Mouse (Mus musculus) olfactory bulb, adult 2 months (tissue): ENCODE results near the gene 1700030K09Rik.

Source experiments
- CTCF ChIP-seq: fragments of 200-500 bp; IDR thresholded peaks from 2 replicates; pipeline ENCODE4 v1.5.1; 2012; ENCODE audit warnings: low read depth, mild to moderate bottlenecking, low read length, moderate library complexity; ENCODE audit not compliant: insufficient read depth
- POLR2A ChIP-seq: fragments of 200-500 bp; IDR thresholded peaks from 2 replicates; pipeline ENCODE4 v1.6.1; 2012; ENCODE audit warnings: mild to moderate bottlenecking, low read depth, low read length, moderate library complexity; ENCODE audit not compliant: insufficient read depth

DNA sequence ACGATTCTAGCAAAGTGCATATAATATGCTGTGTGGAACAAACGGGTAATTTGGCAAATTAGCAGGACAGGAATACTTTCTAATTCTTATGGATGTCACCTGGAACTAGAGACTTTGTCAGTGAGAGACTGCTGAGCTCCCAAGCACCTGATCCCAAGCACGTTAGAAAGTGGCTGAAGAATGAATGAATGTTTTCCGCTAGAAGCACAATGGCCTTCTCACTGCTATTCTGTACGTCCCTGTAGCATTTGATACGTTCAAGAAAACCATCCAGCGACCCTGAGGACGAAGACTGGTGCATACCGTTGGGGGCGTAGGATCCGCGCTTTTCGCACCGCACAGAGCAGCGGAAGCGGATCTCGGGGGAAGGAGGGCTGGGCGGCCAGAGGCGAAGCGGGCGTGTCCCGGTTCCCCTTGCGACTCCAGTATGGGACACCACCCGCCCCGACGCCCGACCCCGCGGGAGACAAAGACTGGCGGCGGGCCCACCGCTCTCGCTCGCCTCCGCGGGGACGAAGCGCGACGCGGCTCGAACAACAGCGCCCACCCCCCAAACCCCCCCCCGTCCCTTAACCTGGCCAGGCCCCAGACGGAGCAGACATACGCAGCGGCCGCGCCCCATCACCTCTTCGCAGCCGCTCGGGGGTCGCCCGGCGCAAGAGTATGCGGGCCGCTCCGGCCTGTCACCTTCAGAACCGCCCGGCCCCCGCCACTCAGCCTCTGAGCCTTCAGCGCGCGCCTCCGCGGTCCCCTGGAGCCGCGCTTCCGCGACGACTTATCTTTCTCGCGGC lies 22.9 kb upstream of the 1700030K09Rik start:
- no peak for TF ChIP-seq CTCF
- TF ChIP-seq POLR2A, result no peak
